In genomic region chr6:83693835-83694234, GRCm38 (mm10) we compare ENCODE assay signal across 10 mouse cellular contexts. TPM values are rescaled to one million over a fixed set of nuclear protein-coding genes. Genes with fewer than 3 reads are reported as not detected.
A peak's percentile ranks its signal among the peaks of the same experiment; 100 is the strongest.
DNase-seq lines count a peak whose midpoint lies in the region; ATAC-seq and TF ChIP-seq lines count a peak whose summit lies in the region.
"Had no signal": no experiment of that assay in that cellular context is flagged by ENCODE, and none has a peak within 500 bp of the region (broad histone marks: within the 10 kb centered on the region; RNA-seq: fewer than 3 reads in every experiment).

No protein-coding gene starts in this region.

- no peak overlapping the region for H3K4me3 ChIP-seq in forebrain, embryonic 11.5 days (ENCODE audit: low read depth, low read length)
- no peak overlapping the region for H3K4me3 ChIP-seq in forebrain, embryonic 16.5 days (replicated peaks; ENCODE audit: low read length)
- no peak overlapping the region for H3K4me3 ChIP-seq in liver, adult 2 months (ENCODE audit: insufficient read depth, low read depth, low read length)
- H3K4me3 ChIP-seq in liver, embryonic 12.5 days, result no peak overlapping the region
- H3K4me3 ChIP-seq: limb, embryonic 15.5 days had no signal

- H3K27me3 ChIP-seq in forebrain, embryonic 11.5 days (ENCODE audit: control insufficient read depth, insufficient read depth, low read length), result peaks cover 75% of the 10 kb centered on the region
- H3K27me3 ChIP-seq in forebrain, embryonic 16.5 days (replicated peaks; ENCODE audit: control insufficient read depth, insufficient read depth, low read length), result peaks cover 89% of the 10 kb centered on the region
- H3K27me3 ChIP-seq in liver, adult 2 months (ENCODE audit: control insufficient read depth, insufficient read depth, low read length), result peaks cover 8% of the 10 kb centered on the region; the same call in 1 of the 2 replicates
- peaks cover 98% of the 10 kb centered on the region for H3K27me3 ChIP-seq in liver, embryonic 12.5 days (replicated peaks)

- peak; percentile 77 for DNase-seq in forebrain, embryonic 11.5 days (ENCODE audit: low spot score)
- peak; percentile 51 for DNase-seq in liver, adult 2 months (ENCODE audit: extremely low read depth, low read depth, low spot score)
- DNase-seq in adrenal gland, postnatal 10 days, result peak; percentile 66
- DNase-seq in heart, postnatal 14 days, result peak; percentile 23 to 78
- peak; percentile 47 for DNase-seq in thymus, postnatal 25 days

- no peak overlapping the region for H3K4me2 ChIP-seq in forebrain, embryonic 11.5 days (ENCODE audit: low read depth, low read length, severe bottlenecking)
- no peak overlapping the region for H3K4me2 ChIP-seq in forebrain, embryonic 16.5 days (ENCODE audit: low read length)
- no peak overlapping the region for H3K4me2 ChIP-seq in liver, embryonic 12.5 days
- H3K4me2 ChIP-seq: limb, embryonic 15.5 days had no signal

- no peak overlapping the region for H3K27ac ChIP-seq in forebrain, embryonic 11.5 days (ENCODE audit: low read depth, low read length)
- H3K27ac ChIP-seq in forebrain, embryonic 16.5 days (ENCODE audit: low read length), result no peak overlapping the region
- H3K27ac ChIP-seq in liver, adult 2 months (replicated peaks; ENCODE audit: insufficient read depth, low read depth, low read length), result no peak overlapping the region
- H3K27ac ChIP-seq in liver, embryonic 12.5 days, result no peak overlapping the region
- H3K27ac ChIP-seq: limb, embryonic 15.5 days had no signal

- no peaks in the 10 kb centered on the region for H3K4me1 ChIP-seq in forebrain, embryonic 11.5 days (replicated peaks; ENCODE audit: control insufficient read depth, insufficient read depth, low read length)
- H3K4me1 ChIP-seq in forebrain, embryonic 16.5 days (replicated peaks; ENCODE audit: control insufficient read depth, insufficient read depth, low read length), result no peaks in the 10 kb centered on the region
- H3K4me1 ChIP-seq in liver, adult 2 months (ENCODE audit: control insufficient read depth, insufficient read depth, low read length), result no peaks in the 10 kb centered on the region
- no peaks in the 10 kb centered on the region for H3K4me1 ChIP-seq in liver, embryonic 12.5 days

- ATAC-seq in forebrain, embryonic 11.5 days (replicated peaks; ENCODE audit: low FRiP score), result no peak
- ATAC-seq in forebrain, embryonic 16.5 days, result no peak
- ATAC-seq in liver, embryonic 12.5 days, result no peak
- ATAC-seq in megakaryocyte, adult 5-6 weeks (ENCODE audit: poor library complexity, severe bottlenecking), result peak; percentile 59

- no peaks in the 10 kb centered on the region for H3K79me2 ChIP-seq in liver, adult 2 months (ENCODE audit: control insufficient read depth, insufficient read depth, low read length)

- TF ChIP-seq CTCF in liver, adult 2 months (IDR thresholded peaks at IDR 0.05; ENCODE audit: low read depth, low read length), result peak; percentile 71

- TF ChIP-seq POLR2A in liver, adult 2 months (IDR thresholded peaks at IDR 0.05; ENCODE audit: extremely low read depth, insufficient read depth, low read length), result no peak

- 0% methylated on average over 9 of the region's 9 CpGs for WGBS in forebrain, embryonic 11.5 days
- under 1% methylated on average over 9 of the region's 9 CpGs for WGBS in forebrain, embryonic 16.5 days
- 2% methylated on average over 9 of the region's 9 CpGs for WGBS in liver, adult 2 months
- WGBS in liver, embryonic 12.5 days (ENCODE audit: insufficient replicate concordance), result 2% methylated on average over 9 of the region's 9 CpGs

- H3K9me3 ChIP-seq in forebrain, embryonic 11.5 days (ENCODE audit: control insufficient read depth, low read length), result no peaks in the 10 kb centered on the region
- H3K9me3 ChIP-seq in forebrain, embryonic 16.5 days (ENCODE audit: control insufficient read depth, low read length), result no peaks in the 10 kb centered on the region
- H3K9me3 ChIP-seq in liver, embryonic 12.5 days (replicated peaks), result no peaks in the 10 kb centered on the region
- H3K9me3 ChIP-seq: limb, embryonic 15.5 days had no signal

- no peak overlapping the region for H3K9ac ChIP-seq in forebrain, embryonic 11.5 days (ENCODE audit: low read length)
- no peak overlapping the region for H3K9ac ChIP-seq in forebrain, embryonic 16.5 days (replicated peaks; ENCODE audit: low read depth, low read length)
- no peak overlapping the region for H3K9ac ChIP-seq in liver, adult 2 months (ENCODE audit: low read depth, low read length)
- H3K9ac ChIP-seq in liver, embryonic 12.5 days, result no peak overlapping the region
- H3K9ac ChIP-seq: limb, embryonic 15.5 days had no signal

- intact Hi-C loops in heart, postnatal 14 days (cut with DNase I), result loop anchor here (1.0 kb wide), 1 partner anchor 37 kb away; no protein-coding TSS in a partner anchor

- H3K36me3 ChIP-seq in forebrain, embryonic 11.5 days (ENCODE audit: control insufficient read depth, insufficient read depth, low read length), result no peaks in the 10 kb centered on the region
- H3K36me3 ChIP-seq in forebrain, embryonic 16.5 days (ENCODE audit: control insufficient read depth, insufficient read depth), result no peaks in the 10 kb centered on the region
- no peaks in the 10 kb centered on the region for H3K36me3 ChIP-seq in liver, adult 2 months (ENCODE audit: control insufficient read depth, insufficient read depth, low read length)
- no peaks in the 10 kb centered on the region for H3K36me3 ChIP-seq in liver, embryonic 12.5 days
- H3K36me3 ChIP-seq: limb, embryonic 15.5 days had no signal

RNA-seq across cellular contexts. Expression of gene Cd207, which starts 16.2 kb away (rescaled TPM):
- polyA plus RNA-seq in forebrain, embryonic 11.5 days (2014; fragmentation: Nextera tagmentation; extraction: Ambion mirVana), result not detected in 2 replicates
- not detected in 2 replicates for polyA plus RNA-seq in forebrain, embryonic 16.5 days (2015; fragmentation: Nextera tagmentation; extraction: Ambion mirVana)
- 3.4 and 3.7 TPM in 2 replicates for total RNA-seq in liver, adult 2 months (2014; rRNA removed)
- polyA plus RNA-seq in liver, adult 2 months (2012; rRNA removed), result 0.93 and 1.1 TPM in 2 replicates
- 0.11 TPM in 1 of 2 replicates, not detected in the other for polyA plus RNA-seq in liver, embryonic 12.5 days (2016; fragmentation: Nextera tagmentation; extraction: Ambion mirVana)
- total RNA-seq in adrenal gland, postnatal 10 days (2021), result under 1 TPM; 0.39 to 0.45 TPM
- total RNA-seq in heart, postnatal 14 days (2021), result under 1 TPM; 0.37 to 0.76 TPM
- total RNA-seq in megakaryocyte, adult 5-6 weeks (2015), result not detected in 2 replicates
- total RNA-seq in megakaryocyte, adult 5-6 weeks (2017), result not detected in 2 replicates
- polyA plus RNA-seq: limb, embryonic 15.5 days had no signal

RNA-seq across cellular contexts. Expression of gene Vax2, which starts 17.2 kb away (rescaled TPM):
- 0.21 and 0.60 TPM in 2 replicates for polyA plus RNA-seq in forebrain, embryonic 11.5 days (2014; fragmentation: Nextera tagmentation; extraction: Ambion mirVana)
- polyA plus RNA-seq in forebrain, embryonic 16.5 days (2015; fragmentation: Nextera tagmentation; extraction: Ambion mirVana), result not detected in 2 replicates
- not detected in 2 replicates for total RNA-seq in liver, adult 2 months (2014; rRNA removed)
- not detected in 2 replicates for polyA plus RNA-seq in liver, adult 2 months (2012; rRNA removed)
- polyA plus RNA-seq in liver, embryonic 12.5 days (2016; fragmentation: Nextera tagmentation; extraction: Ambion mirVana), result not detected in 2 replicates
- not detected for total RNA-seq in adrenal gland, postnatal 10 days (2021)
- not detected for total RNA-seq in heart, postnatal 14 days (2021)
- total RNA-seq in megakaryocyte, adult 5-6 weeks (2015), result not detected in 2 replicates
- not detected in 2 replicates for total RNA-seq in megakaryocyte, adult 5-6 weeks (2017)
- polyA plus RNA-seq: stomach, embryonic 16.5 days had no signal

RNA-seq across cellular contexts. Expression of gene Clec4f, which starts 37.8 kb away (rescaled TPM):
- not detected in 2 replicates for polyA plus RNA-seq in forebrain, embryonic 11.5 days (2014; fragmentation: Nextera tagmentation; extraction: Ambion mirVana)
- polyA plus RNA-seq in forebrain, embryonic 16.5 days (2015; fragmentation: Nextera tagmentation; extraction: Ambion mirVana), result not detected in 2 replicates
- 116 and 171 TPM in 2 replicates for total RNA-seq in liver, adult 2 months (2014; rRNA removed)
- polyA plus RNA-seq in liver, adult 2 months (2012; rRNA removed), result 37.8 and 52.3 TPM in 2 replicates
- 2.1 and 2.9 TPM in 2 replicates for polyA plus RNA-seq in liver, embryonic 12.5 days (2016; fragmentation: Nextera tagmentation; extraction: Ambion mirVana)
- 10 to 100 TPM in 1 of 2 experiments, 1 to 10 TPM in 1; 6.5 to 17.5 TPM for total RNA-seq in adrenal gland, postnatal 10 days (2021)
- total RNA-seq in heart, postnatal 14 days (2021), result not detected
- not detected in 2 replicates for total RNA-seq in megakaryocyte, adult 5-6 weeks (2015)
- total RNA-seq in megakaryocyte, adult 5-6 weeks (2017), result not detected in 2 replicates
- polyA plus RNA-seq: limb, embryonic 15.5 days had no signal

RNA-seq across cellular contexts. Expression of gene Atp6v1b1, which starts 49.0 kb away (rescaled TPM):
- not detected in 2 replicates for polyA plus RNA-seq in forebrain, embryonic 11.5 days (2014; fragmentation: Nextera tagmentation; extraction: Ambion mirVana)
- 0.24 TPM in 2 replicates for polyA plus RNA-seq in forebrain, embryonic 16.5 days (2015; fragmentation: Nextera tagmentation; extraction: Ambion mirVana)
- total RNA-seq in liver, adult 2 months (2014; rRNA removed), result not detected in 2 replicates
- not detected in 2 replicates for polyA plus RNA-seq in liver, adult 2 months (2012; rRNA removed)
- polyA plus RNA-seq in liver, embryonic 12.5 days (2016; fragmentation: Nextera tagmentation; extraction: Ambion mirVana), result not detected in 2 replicates
- not detected for total RNA-seq in adrenal gland, postnatal 10 days (2021)
- under 1 TPM in 1 of 2 experiments, not detected in 1; 0.60 TPM for total RNA-seq in heart, postnatal 14 days (2021)
- not detected in 2 replicates for total RNA-seq in megakaryocyte, adult 5-6 weeks (2015)
- not detected in 2 replicates for total RNA-seq in megakaryocyte, adult 5-6 weeks (2017)
- polyA plus RNA-seq: limb, embryonic 15.5 days; stomach, embryonic 16.5 days had no signal
